Comparison of ENCODE assay signal across 8 mouse cellular contexts in the genomic region with DNA sequence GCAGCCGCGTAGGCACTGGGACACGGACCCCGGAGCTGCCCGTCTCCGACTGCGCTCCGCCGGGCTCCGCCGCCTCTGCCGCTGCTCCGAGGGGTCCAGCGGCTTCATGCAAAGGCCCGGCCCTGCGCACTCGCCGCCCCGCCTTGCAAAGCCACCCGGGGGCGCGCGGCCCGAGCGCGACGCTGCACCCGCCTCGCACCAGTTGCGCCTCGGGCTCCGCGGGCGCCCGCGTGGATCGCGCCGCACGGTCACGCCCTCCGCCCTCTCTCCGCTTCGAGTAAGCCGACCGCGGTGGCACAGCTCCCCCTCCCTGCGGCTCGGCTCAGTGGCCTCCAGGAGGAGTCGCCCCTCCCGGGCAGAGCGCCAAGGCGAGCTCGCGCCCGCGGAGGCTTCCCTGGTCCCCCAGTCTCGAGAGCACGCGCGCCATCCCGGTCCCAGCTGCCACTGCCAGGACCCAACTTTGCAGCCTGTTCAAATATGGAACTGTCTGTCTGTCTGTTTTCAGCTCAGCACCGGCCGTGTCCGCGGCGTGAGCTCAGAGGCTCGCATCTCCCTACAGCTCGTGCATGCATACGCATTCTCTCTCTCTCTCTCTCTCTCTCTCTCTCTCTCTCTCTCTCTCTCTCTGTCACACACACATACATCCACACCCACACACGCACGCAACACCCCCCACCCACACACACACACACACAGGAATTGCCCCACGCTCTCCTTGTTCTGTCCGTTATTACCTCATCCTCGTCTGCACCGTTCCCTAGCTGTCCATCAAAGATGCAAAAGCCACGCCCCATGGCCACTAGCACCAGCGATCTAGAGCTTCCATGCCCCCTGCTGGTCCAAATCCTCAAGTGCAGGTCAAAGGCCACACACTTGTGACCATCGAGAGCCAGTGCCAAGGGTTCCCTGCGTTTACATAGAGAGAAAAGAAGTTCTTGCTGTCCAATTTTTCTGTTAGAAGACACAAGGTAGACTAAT. TPM values are rescaled to one million over a fixed set of nuclear protein-coding genes. Genes with fewer than 3 reads are reported as not detected.
DNase-seq lines count a peak whose midpoint lies in the region; ATAC-seq lines count a peak whose summit lies in the region.

A gene (minus strand): TSS at position 85 of the 978 bp plus-strand sequence.

- no peaks in the 10 kb centered on the region for H3K9me3 ChIP-seq in hindbrain, embryonic 12.5 days (replicated peaks)

- H3K4me3 ChIP-seq in hindbrain, embryonic 12.5 days, result peak within 1 kb of the TSS; percentile 82

- peaks cover 3% of the 10 kb centered on the region; the same call in 1 of the 2 replicates for H3K36me3 ChIP-seq in hindbrain, embryonic 12.5 days

- peak; percentile 94 for ATAC-seq in hindbrain, embryonic 12.5 days (ENCODE audit: low FRiP score)

- DNase-seq in Muller cell, postnatal 12 days (ENCODE audit: inconsistent ontology term), result peak; percentile 97
- DNase-seq in cerebellum, adult 9-11 months, result peak; percentile 93
- peak; percentile 91 to 93 for DNase-seq in frontal cortex, postnatal 10 days (ENCODE audit: low spot score in 2 of 2)
- peak; percentile 92 to 94 for DNase-seq in layer of hippocampus, postnatal 14 days (ENCODE audit: low spot score in 2 of 2)
- peak; percentile 98 for DNase-seq in lung, postnatal 14 days
- peak; percentile 87 for DNase-seq in retina, adult 2 months (ENCODE audit: low read depth, low spot score)
- DNase-seq in thymus, postnatal 36 days, result peak; percentile 86 to 90

- H3K27me3 ChIP-seq in hindbrain, embryonic 12.5 days, result no peaks in the 10 kb centered on the region

- peak within 1 kb of the TSS; percentile 94 for H3K27ac ChIP-seq in hindbrain, embryonic 12.5 days

- peak within 1 kb of the TSS; percentile 64 for H3K4me2 ChIP-seq in hindbrain, embryonic 12.5 days (replicated peaks)

- H3K4me1 ChIP-seq in hindbrain, embryonic 12.5 days, result peaks cover 25% of the 10 kb centered on the region

- WGBS in hindbrain, embryonic 12.5 days, result under 1% methylated on average over 80 of the region's 80 CpGs

- H3K9ac ChIP-seq in hindbrain, embryonic 12.5 days, result peak within 1 kb of the TSS; percentile 91

RNA-seq across cellular contexts. Expression of the gene that starts here (rescaled TPM):
- polyA plus RNA-seq in hindbrain, embryonic 12.5 days (2016; fragmentation: Nextera tagmentation; extraction: Ambion mirVana), result 56.7 and 58.6 TPM in 2 replicates
- 10 to 100 TPM; 37.0 to 41.8 TPM for total RNA-seq in layer of hippocampus, postnatal 14 days (2021)

Comparison
In these comparisons a context has a peak if more than half of its experiments do, and no peak if none do; other contexts are left out.
1. Peak in every context shown above with its lines: DNase-seq, ATAC-seq, H3K4me3 ChIP-seq and H3K27ac ChIP-seq.